Mouse (Mus musculus): ENCODE data around the gene Rassf2. TPM values are rescaled to one million over a fixed set of nuclear protein-coding genes. Genes with fewer than 3 reads are reported as not detected.

Rassf2 gene
- polyA plus RNA-seq, 1 experiment from 2014 or later, result 25.2 TPM

- no peak overlapping the region for H3K9ac ChIP-seq (ENCODE audit: low read depth, low read length)
- H3K4me2 ChIP-seq (ENCODE audit: low read length), result no peak overlapping the region
- no peak overlapping the region for H3K27ac ChIP-seq (ENCODE audit: low read depth, low read length)
- no peaks in the 10 kb centered on the region for H3K9me3 ChIP-seq (ENCODE audit: control insufficient read depth, low read length)
- H3K36me3 ChIP-seq (ENCODE audit: control insufficient read depth, insufficient read depth, low read length), result no peaks in the 10 kb centered on the region
- H3K4me1 ChIP-seq (ENCODE audit: control insufficient read depth, insufficient read depth, low read depth, low read length), result peaks cover 5% of the 10 kb centered on the region; the same call in 1 of the 2 replicates
- no peak overlapping the region for H3K4me3 ChIP-seq (ENCODE audit: low read length)
- H3K27me3 ChIP-seq (replicated peaks; ENCODE audit: control insufficient read depth, insufficient read depth, low read length), result peaks cover 6% of the 10 kb centered on the region
- no peak for ATAC-seq
- WGBS, result 85% methylated on average over 3 of the region's 3 CpGs
Measured at GRCm38 (mm10) chr2:131948156-131948555, 81.9 kb downstream of the Rassf2 start.

DNA sequence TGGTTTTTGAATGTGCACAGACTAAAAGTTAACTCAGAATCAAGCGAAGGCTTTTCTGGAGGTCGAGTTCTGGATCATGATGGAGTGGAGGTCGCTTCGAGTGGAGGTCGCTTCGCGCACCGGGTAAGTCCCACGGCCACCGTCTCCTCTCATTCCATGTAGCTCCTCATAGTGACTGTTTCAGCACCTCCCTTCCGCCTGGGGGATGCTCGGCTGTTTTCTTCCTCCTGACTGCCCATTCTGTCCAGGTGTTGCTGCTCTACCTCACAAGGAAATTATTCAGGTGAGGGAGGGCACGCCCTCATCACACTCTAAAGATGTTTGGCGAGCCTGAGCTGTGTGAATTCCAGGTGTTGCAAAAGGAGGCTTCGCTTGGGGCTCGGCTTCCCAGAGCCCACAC, 83.7 kb downstream of the Rassf2 start:
- Histone ChIP-seq H3K4me3 (ENCODE audit: low read length) (no peak overlapping the region), H3K9me3 (ENCODE audit: control insufficient read depth, low read length) (no peaks in the 10 kb centered on the region), H3K27me3 (replicated peaks; ENCODE audit: control insufficient read depth, insufficient read depth, low read length) (no peaks in the 10 kb centered on the region; the same call in 1 of the 2 replicates), H3K9ac (ENCODE audit: low read depth, low read length) (no peak overlapping the region), H3K36me3 (ENCODE audit: control insufficient read depth, insufficient read depth, low read length) (no peaks in the 10 kb centered on the region), H3K4me1 (ENCODE audit: control insufficient read depth, insufficient read depth, low read depth, low read length) (no peaks in the 10 kb centered on the region), H3K4me2 (ENCODE audit: low read length) (no peak overlapping the region), H3K27ac (ENCODE audit: low read depth, low read length) (no peak overlapping the region)
- 92% methylated on average over 16 of the region's 16 CpGs for WGBS
- ATAC-seq, result no peak

DNA sequence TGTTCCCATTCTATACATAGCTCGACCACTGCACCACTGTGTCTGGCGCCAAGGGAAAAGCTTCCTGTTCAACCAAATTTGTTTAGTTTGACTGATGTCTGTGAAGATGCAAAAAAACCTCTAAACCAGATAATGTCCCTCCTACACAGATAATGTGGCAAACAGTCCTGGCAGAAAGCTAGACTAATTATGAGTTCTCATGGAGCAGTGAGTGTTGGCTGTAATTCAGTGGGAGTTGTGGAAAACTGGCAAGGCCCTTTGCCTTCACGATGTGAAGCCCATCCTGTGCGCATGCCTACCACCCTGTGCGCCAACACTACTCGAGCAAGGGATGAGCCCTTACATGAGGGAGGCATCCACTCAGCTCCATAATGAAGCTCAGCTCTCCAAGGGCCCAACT, 84.3 kb downstream of the Rassf2 start:
- ATAC-seq, result no peak
- Histone ChIP-seq H3K36me3 (ENCODE audit: control insufficient read depth, insufficient read depth, low read length) (no peaks in the 10 kb centered on the region), H3K27ac (ENCODE audit: low read depth, low read length) (no peak overlapping the region), H3K4me3 (ENCODE audit: low read length) (no peak overlapping the region), H3K27me3 (replicated peaks; ENCODE audit: control insufficient read depth, insufficient read depth, low read length) (no peaks in the 10 kb centered on the region; the same call in 1 of the 2 replicates), H3K4me2 (ENCODE audit: low read length) (no peak overlapping the region), H3K9ac (ENCODE audit: low read depth, low read length) (no peak overlapping the region), H3K4me1 (ENCODE audit: control insufficient read depth, insufficient read depth, low read depth, low read length) (no peaks in the 10 kb centered on the region), H3K9me3 (ENCODE audit: control insufficient read depth, low read length) (no peaks in the 10 kb centered on the region)
- 82% methylated on average over 6 of the region's 6 CpGs for WGBS

DNA sequence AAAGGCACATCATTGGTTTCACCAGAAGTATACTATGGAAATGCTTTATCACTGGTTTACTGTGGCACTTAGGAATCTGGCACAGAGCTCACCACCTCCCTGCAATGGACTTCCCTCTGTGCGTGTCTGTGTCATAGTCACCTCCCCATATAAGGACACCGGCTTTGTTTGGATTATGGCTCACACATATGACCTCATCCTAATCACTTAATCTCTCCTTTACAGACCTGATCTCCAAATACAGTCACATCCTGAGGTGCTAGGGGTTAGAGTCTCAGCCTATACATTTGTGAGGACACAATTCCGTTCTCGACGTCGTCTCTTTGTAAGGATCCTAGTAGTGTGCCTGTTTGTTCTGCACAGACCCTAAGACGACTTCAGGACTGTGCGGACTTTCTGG, 84.8 kb downstream of the Rassf2 start:
- no peak overlapping the region for H3K27ac ChIP-seq (ENCODE audit: low read depth, low read length)
- 85% methylated on average over 8 of the region's 8 CpGs for WGBS
- no peak overlapping the region for H3K4me2 ChIP-seq (ENCODE audit: low read length)
- no peaks in the 10 kb centered on the region for H3K4me1 ChIP-seq (ENCODE audit: control insufficient read depth, insufficient read depth, low read depth, low read length)
- H3K36me3 ChIP-seq (ENCODE audit: control insufficient read depth, insufficient read depth, low read length), result no peaks in the 10 kb centered on the region
- ATAC-seq, result no peak
- no peaks in the 10 kb centered on the region for H3K27me3 ChIP-seq (replicated peaks; ENCODE audit: control insufficient read depth, insufficient read depth, low read length)
- no peaks in the 10 kb centered on the region for H3K9me3 ChIP-seq (ENCODE audit: control insufficient read depth, low read length)
- H3K4me3 ChIP-seq (ENCODE audit: low read length), result no peak overlapping the region
- no peak overlapping the region for H3K9ac ChIP-seq (ENCODE audit: low read depth, low read length)

DNA sequence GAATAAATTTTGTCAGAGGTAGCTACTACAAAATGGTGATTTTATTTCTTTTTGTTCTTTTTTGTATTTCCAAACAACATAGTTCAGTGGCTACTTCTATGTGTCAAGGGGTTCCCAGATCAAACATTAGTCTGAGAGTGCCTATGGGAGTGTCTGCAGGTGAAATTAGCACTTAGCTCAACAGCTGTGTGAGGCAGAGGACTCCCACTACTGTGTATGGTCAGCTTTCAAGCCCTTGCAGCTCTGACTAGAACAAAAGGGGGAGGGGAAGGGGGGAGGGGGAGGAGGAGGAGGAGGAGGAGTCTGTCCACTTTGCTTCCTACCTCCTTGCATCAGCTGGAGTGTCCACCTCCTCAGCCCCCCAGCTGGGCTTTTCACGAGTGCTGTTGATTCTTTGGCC, 85.7 kb downstream of the Rassf2 start:
- Histone ChIP-seq H3K9me3 (ENCODE audit: control insufficient read depth, low read length) (no peaks in the 10 kb centered on the region), H3K9ac (ENCODE audit: low read depth, low read length) (no peak overlapping the region), H3K4me1 (ENCODE audit: control insufficient read depth, insufficient read depth, low read depth, low read length) (no peaks in the 10 kb centered on the region), H3K36me3 (ENCODE audit: control insufficient read depth, insufficient read depth, low read length) (no peaks in the 10 kb centered on the region), H3K27ac (ENCODE audit: low read depth, low read length) (no peak overlapping the region), H3K27me3 (replicated peaks; ENCODE audit: control insufficient read depth, insufficient read depth, low read length) (no peaks in the 10 kb centered on the region), H3K4me3 (ENCODE audit: low read length) (no peak overlapping the region), H3K4me2 (ENCODE audit: low read length) (no peak overlapping the region)
- ATAC-seq, result no peak
- WGBS, result 18% methylated on average over 1 of the region's 1 CpGs

GRCm38 (mm10) chr2:131941501-131941900, 88.6 kb downstream of the Rassf2 start:
- Histone ChIP-seq H3K36me3 (ENCODE audit: control insufficient read depth, insufficient read depth, low read length) (peaks cover 13% of the 10 kb centered on the region), H3K4me3 (ENCODE audit: low read length) (no peak overlapping the region), H3K4me1 (ENCODE audit: control insufficient read depth, insufficient read depth, low read depth, low read length) (no peaks in the 10 kb centered on the region), H3K9me3 (ENCODE audit: control insufficient read depth, low read length) (no peaks in the 10 kb centered on the region), H3K27me3 (replicated peaks; ENCODE audit: control insufficient read depth, insufficient read depth, low read length) (no peaks in the 10 kb centered on the region), H3K27ac (ENCODE audit: low read depth, low read length) (no peak overlapping the region), H3K4me2 (ENCODE audit: low read length) (no peak overlapping the region), H3K9ac (ENCODE audit: low read depth, low read length) (no peak overlapping the region)
- 82% methylated on average over 6 of the region's 6 CpGs for WGBS
- no peak for ATAC-seq

GRCm38 (mm10) chr2:131940506-131940905, 89.6 kb downstream of the Rassf2 start:
- H3K9ac ChIP-seq (ENCODE audit: low read depth, low read length), result no peak overlapping the region
- H3K36me3 ChIP-seq (ENCODE audit: control insufficient read depth, insufficient read depth, low read length), result peaks cover 16% of the 10 kb centered on the region
- no peak overlapping the region for H3K4me2 ChIP-seq (ENCODE audit: low read length)
- 82% methylated on average over 3 of the region's 3 CpGs for WGBS
- no peaks in the 10 kb centered on the region for H3K9me3 ChIP-seq (ENCODE audit: control insufficient read depth, low read length)
- no peaks in the 10 kb centered on the region for H3K4me1 ChIP-seq (ENCODE audit: control insufficient read depth, insufficient read depth, low read depth, low read length)
- no peak overlapping the region for H3K4me3 ChIP-seq (ENCODE audit: low read length)
- no peak overlapping the region for H3K27ac ChIP-seq (ENCODE audit: low read depth, low read length)
- ATAC-seq, result no peak
- no peaks in the 10 kb centered on the region for H3K27me3 ChIP-seq (replicated peaks; ENCODE audit: control insufficient read depth, insufficient read depth, low read length)

Other genes starting within 250 kb of the Rassf2 start
- gene Erv3, start 170.5 kb downstream of the Rassf2 start, polyA plus RNA-seq (2015; fragmentation: Nextera tagmentation; extraction: Ambion mirVana), result not detected in 2 replicates
- gene Prnp, start 120.3 kb downstream of the Rassf2 start, polyA plus RNA-seq (2015; fragmentation: Nextera tagmentation; extraction: Ambion mirVana), result 153 and 168 TPM in 2 replicates
- 0.26 TPM in 1 of 2 replicates, not detected in the other for gene Prn, start 120.3 kb downstream of the Rassf2 start, polyA plus RNA-seq (2015; fragmentation: Nextera tagmentation; extraction: Ambion mirVana)
- 8.1 and 12.7 TPM in 2 replicates for gene Prnd, start 79.4 kb downstream of the Rassf2 start, polyA plus RNA-seq (2015; fragmentation: Nextera tagmentation; extraction: Ambion mirVana)
- gene Slc23a2, start 114.8 kb upstream of the Rassf2 start, polyA plus RNA-seq (2015; fragmentation: Nextera tagmentation; extraction: Ambion mirVana), result 40.8 and 44.5 TPM in 2 replicates
- 47.1 and 48.0 TPM in 2 replicates for gene Tmem230, start 217.5 kb upstream of the Rassf2 start, polyA plus RNA-seq (2015; fragmentation: Nextera tagmentation; extraction: Ambion mirVana)
- 112 and 114 TPM in 2 replicates for gene Pcna, start 223.1 kb upstream of the Rassf2 start, polyA plus RNA-seq (2015; fragmentation: Nextera tagmentation; extraction: Ambion mirVana)
- 46.2 and 46.3 TPM in 2 replicates for gene Cds2, start 232.9 kb upstream of the Rassf2 start, polyA plus RNA-seq (2015; fragmentation: Nextera tagmentation; extraction: Ambion mirVana)

All from hindbrain, embryonic 16.5 days (tissue).